Mouse (Mus musculus) forebrain, embryonic 10.5 days (tissue): ENCODE measurements at regions not wholly inside any gene's neighbourhood (a gene's known extent, or its start where the extent isn't known, plus 50 kb on each side); places are given as distances from the start of the nearest gene placed in this dataset.

ENCODE experiments used
- DNase-seq: peaks from one replicate; pipeline ENCODE4 v3.0.0-alpha.2; 2017; ENCODE audit warnings: low spot score; ENCODE audit errors: extremely low spot score
- H3K27ac ChIP-seq: fragments of 300-500 bp; sonication (generic); 2 replicates; pipeline ENCODE4 v1.5.1; 2016; ENCODE audit warnings: mild to moderate bottlenecking
- H3K27me3 ChIP-seq: fragments of 300-500 bp; sonication (generic); 2 replicates; pipeline ENCODE4 v1.6.1; 2016; ENCODE audit warnings: mild to moderate bottlenecking; ENCODE audit not compliant: poor library complexity, severe bottlenecking
- H3K36me3 ChIP-seq: fragments of 300-500 bp; sonication (generic); replicated peaks from 2 replicates; pipeline ENCODE4 v1.6.1; 2016; ENCODE audit warnings: mild to moderate bottlenecking, moderate library complexity
- H3K4me1 ChIP-seq: fragments of 300-500 bp; sonication (generic); 2 replicates; pipeline ENCODE4 v1.6.1; 2016
- H3K4me3 ChIP-seq: fragments of 300-500 bp; sonication (generic); 2 replicates; pipeline ENCODE4 v1.5.1; 2016; ENCODE audit warnings: mild to moderate bottlenecking, moderate library complexity
- H3K9me3 ChIP-seq: fragments of 300-500 bp; sonication (generic); 2 replicates; pipeline ENCODE4 v1.6.1; 2016; ENCODE audit warnings: mild to moderate bottlenecking, moderate library complexity
- WGBS: fragments of 180-500 bp; shearing (Covaris S2); methylation state at CpG from one replicate; pipeline ENCODE4 v1.1.7; 2016; 5-methylcytosine and 5-hydroxymethylcytosine counted together

GRCm38 (mm10) chr3:82619371-82619770 is 71.5 kb upstream of the Npy2r start:
- 82% methylated on average over 5 of the region's 5 CpGs for WGBS

GRCm38 (mm10) chr3:82601880-82602279 is 54.0 kb upstream of the Npy2r start:
- no peak for DNase-seq
- Histone ChIP-seq H3K36me3 (no peaks in the 10 kb centered on the region), H3K27me3 (no peaks in the 10 kb centered on the region), H3K9me3 (no peaks in the 10 kb centered on the region), H3K4me3 (no peak overlapping the region), H3K27ac (no peak overlapping the region), H3K4me1 (0 out of 2 replicates have a peak, but pooled peaks cover 2% of the 10 kb centered on the region)
- WGBS: 90% methylated on average over 4 of the region's 4 CpGs

More at GRCm38 (mm10) chr3:82619371-82619770, 71.5 kb upstream of the Npy2r start:
- Histone ChIP-seq H3K4me1 (no peaks in the 10 kb centered on the region), H3K27ac (no peak overlapping the region), H3K36me3 (no peaks in the 10 kb centered on the region), H3K9me3 (no peaks in the 10 kb centered on the region), H3K4me3 (no peak overlapping the region), H3K27me3 (no peaks in the 10 kb centered on the region)
- DNase-seq: no peak

GRCm38 (mm10) chr3:82598656-82599055 is 50.8 kb upstream of the Npy2r start:
- no peaks in the 10 kb centered on the region for H3K36me3 ChIP-seq
- H3K27ac ChIP-seq: no peak overlapping the region
- H3K9me3 ChIP-seq: no peaks in the 10 kb centered on the region
- no peaks in the 10 kb centered on the region for H3K27me3 ChIP-seq
- 0 out of 2 replicates have a peak, but pooled peaks cover 2% of the 10 kb centered on the region for H3K4me1 ChIP-seq
- WGBS: 95% methylated on average over 1 of the region's 1 CpGs
- DNase-seq: no peak
- no peak overlapping the region for H3K4me3 ChIP-seq
